Mouse (Mus musculus) ES-Bruce4 (cell line): Measurements from ENCODE around the gene Epha8. TPM values are rescaled to one million over a fixed set of nuclear protein-coding genes. Genes with fewer than 3 reads are reported as not detected.

Experiments used
- H3K27ac ChIP-seq: 2 replicates; pipeline ENCODE4 v1.5.1; 2012; ENCODE audit warnings: low read length, inconsistent platforms; ENCODE audit not compliant: insufficient read depth
- H3K27me3 ChIP-seq: 2 replicates; pipeline ENCODE4 v1.6.1; 2012; ENCODE audit warnings: mild to moderate bottlenecking, low read length, inconsistent platforms; ENCODE audit not compliant: control insufficient read depth, poor library complexity, insufficient read depth, severe bottlenecking
- H3K36me3 ChIP-seq: 2 replicates; pipeline ENCODE4 v1.6.1; 2012; ENCODE audit warnings: inconsistent platforms, mild to moderate bottlenecking, low read length, moderate library complexity; ENCODE audit not compliant: control insufficient read depth, poor library complexity, insufficient read depth, severe bottlenecking
- H3K4me1 ChIP-seq: one replicate; pipeline ENCODE4 v1.8.1; 2011; ENCODE audit warnings: low read length; ENCODE audit not compliant: control insufficient read depth, insufficient read depth
- H3K4me3 ChIP-seq: 2 replicates; pipeline ENCODE4 v1.5.1; 2011; ENCODE audit warnings: low read depth, mild to moderate bottlenecking, low read length
- H3K9ac ChIP-seq: 2 replicates; pipeline ENCODE4 v1.6.1; 2012; ENCODE audit warnings: low read depth, mild to moderate bottlenecking, inconsistent platforms; ENCODE audit not compliant: poor library complexity, severe bottlenecking
- H3K9me3 ChIP-seq: replicated peaks from 2 replicates; pipeline ENCODE4 v1.6.1; 2012; ENCODE audit warnings: mild to moderate bottlenecking, low read length, inconsistent platforms; ENCODE audit not compliant: control insufficient read depth, poor library complexity, insufficient read depth, severe bottlenecking
- CTCF ChIP-seq: IDR thresholded peaks from one replicate; pipeline ENCODE4 v1.8.1; 2011; ENCODE audit warnings: low read depth, low read length
- EP300 ChIP-seq: IDR thresholded peaks from 2 replicates; pipeline ENCODE4 v1.6.1; 2011; ENCODE audit warnings: low read depth, low read length; ENCODE audit not compliant: insufficient read depth
- POLR2A ChIP-seq: IDR thresholded peaks from one replicate; pipeline ENCODE4 v1.8.1; 2011; ENCODE audit warnings: low read length; ENCODE audit not compliant: insufficient read depth
- polyA plus RNA-seq: library from polyadenylated mRNA; stranded (reverse); fragments of >200 nt; gene quantifications from 2 replicates; pipeline ENCODE4 v1.2.4, GENCODE M21; 2011; ENCODE audit warnings: low read depth; ENCODE audit not compliant: missing spikeins, insufficient read depth, insufficient read length

Gene Epha8
- polyA plus RNA-seq, 1 experiment = 0.72 TPM

GRCm38 (mm10) chr4:136944558-136945350 lies 11.9 kb downstream of the Epha8 start:
- no peak overlapping the region for H3K4me3 ChIP-seq
- no peak overlapping the region for H3K27ac ChIP-seq
- H3K9ac ChIP-seq = no peak overlapping the region
- TF ChIP-seq CTCF (no peak), EP300 (no peak)
- H3K4me1 ChIP-seq = peaks cover 2% of the 10 kb centered on the region
- no peaks in the 10 kb centered on the region for H3K36me3 ChIP-seq
- no peaks in the 10 kb centered on the region for H3K9me3 ChIP-seq
- H3K27me3 ChIP-seq = no peaks in the 10 kb centered on the region

GRCm38 (mm10) chr4:136943175-136943574 lies 13.4 kb downstream of the Epha8 start:
- Histone ChIP-seq H3K36me3 (no peaks in the 10 kb centered on the region), H3K4me3 (peak overlapping the region; percentile 1; the same call in 1 of the 2 replicates), H3K27me3 (no peaks in the 10 kb centered on the region), H3K4me1 (peaks cover 2% of the 10 kb centered on the region), H3K9me3 (no peaks in the 10 kb centered on the region), H3K27ac (no peak overlapping the region), H3K9ac (peak overlapping the region; percentile 14; the same call in 1 of the 2 replicates)
- TF ChIP-seq POLR2A (no peak), EP300 (no peak), CTCF (no peak)

GRCm38 (mm10) chr4:136942761-136943160 lies 13.9 kb downstream of the Epha8 start:
- H3K9me3 ChIP-seq = no peaks in the 10 kb centered on the region
- peaks cover 2% of the 10 kb centered on the region for H3K4me1 ChIP-seq
- TF ChIP-seq EP300 (no peak), CTCF (no peak), POLR2A (no peak)
- H3K36me3 ChIP-seq = no peaks in the 10 kb centered on the region
- no peaks in the 10 kb centered on the region for H3K27me3 ChIP-seq
- H3K9ac ChIP-seq = peak overlapping the region; percentile 14; the same call in 1 of the 2 replicates
- H3K4me3 ChIP-seq = peak overlapping the region; percentile 1; the same call in 1 of the 2 replicates
- no peak overlapping the region for H3K27ac ChIP-seq

- TF ChIP-seq POLR2A (no peak), EP300 (no peak), CTCF (no peak)
- H3K9ac ChIP-seq = no peak overlapping the region
- H3K9me3 ChIP-seq = no peaks in the 10 kb centered on the region
- no peak overlapping the region for H3K27ac ChIP-seq
- H3K4me3 ChIP-seq = no peak overlapping the region
- no peaks in the 10 kb centered on the region for H3K4me1 ChIP-seq
- no peaks in the 10 kb centered on the region for H3K27me3 ChIP-seq
- no peaks in the 10 kb centered on the region for H3K36me3 ChIP-seq
Observed at GRCm38 (mm10) chr4:136937935-136938334, 18.7 kb downstream of the Epha8 start.

- TF ChIP-seq EP300 (no peak), POLR2A (no peak), CTCF (no peak)
Observed at GRCm38 (mm10) chr4:136937344-136937743, 19.3 kb downstream of the Epha8 start.

GRCm38 (mm10) chr4:136934746-136935613 lies 21.6 kb downstream of the Epha8 start:
- Histone ChIP-seq H3K4me3 (no peak overlapping the region), H3K9ac (no peak overlapping the region), H3K27me3 (no peaks in the 10 kb centered on the region), H3K36me3 (no peaks in the 10 kb centered on the region), H3K9me3 (no peaks in the 10 kb centered on the region), H3K27ac (no peak overlapping the region), H3K4me1 (no peaks in the 10 kb centered on the region)
- TF ChIP-seq EP300 (no peak), CTCF (no peak), POLR2A (no peak)

More at GRCm38 (mm10) chr4:136937344-136937743, 19.3 kb downstream of the Epha8 start:
- Histone ChIP-seq H3K27ac (no peak overlapping the region), H3K36me3 (no peaks in the 10 kb centered on the region), H3K4me1 (no peaks in the 10 kb centered on the region), H3K4me3 (no peak overlapping the region), H3K9ac (no peak overlapping the region), H3K9me3 (no peaks in the 10 kb centered on the region), H3K27me3 (no peaks in the 10 kb centered on the region)
